Mouse (Mus musculus): ENCODE results near the gene Retnlb.
"Not testable (repeated sequence)": the region's sequence is repeated elsewhere in the genome, so short reads cannot be mapped to it uniquely, and the experiment has no call there.

The Retnlb gene

DNA sequence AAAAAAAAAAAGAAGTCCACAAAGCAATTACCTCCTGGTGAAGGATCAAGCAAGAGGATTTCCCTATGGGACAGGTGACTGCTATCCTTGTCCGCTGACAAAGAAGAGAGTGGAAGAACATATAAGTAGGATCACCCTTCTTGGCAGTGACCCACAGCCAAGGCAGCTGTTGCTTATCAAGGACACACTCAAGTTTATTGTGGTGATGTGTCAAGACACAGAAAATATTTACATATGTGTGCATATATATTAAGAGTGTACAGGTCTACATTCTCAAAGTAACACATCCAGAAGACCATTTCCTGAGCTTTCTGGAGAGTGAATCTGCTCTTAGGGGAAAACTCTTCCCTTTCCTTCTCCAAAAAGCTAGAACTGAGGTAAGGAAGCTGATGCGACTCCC, at the start of gene Retnlb:
Gene Retnlb (plus strand): TSS at position 162 of the 400 bp plus-strand sequence.
- in situ Hi-C loops (cut with MboI; ENCODE audit: unreplicated experiment in 2 of 2): no loop called here

DNA sequence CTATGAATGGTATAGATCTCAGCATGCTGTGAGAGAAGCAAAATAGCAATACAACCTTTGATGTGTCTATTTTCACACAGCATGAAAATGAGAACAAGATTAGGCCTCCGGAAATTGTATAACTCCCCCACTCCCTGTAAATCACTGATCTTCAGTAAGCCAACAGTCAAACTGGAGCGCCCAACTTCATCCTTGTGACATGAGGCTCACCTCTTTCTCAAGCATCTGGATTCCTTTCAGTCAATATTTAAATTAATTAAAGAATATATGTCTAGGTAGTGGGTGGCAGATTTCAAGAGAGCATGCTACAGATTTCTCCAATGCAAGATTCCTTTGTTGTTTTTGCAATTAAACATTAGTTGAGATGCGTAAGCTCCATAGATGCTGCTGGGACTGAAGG, 47.5 kb upstream of the Retnlb start:
- in situ Hi-C loops (cut with MboI; ENCODE audit: unreplicated experiment in 2 of 2): no loop called here

GRCm38 (mm10) chr16:48771971-48772445, 44.6 kb upstream of the Retnlb start, which contains the start of gene Trat1:
Trat1 (minus strand) TSS chr16:48772021.
- in situ Hi-C loops (cut with MboI; ENCODE audit: unreplicated experiment in 2 of 2): no loop called here

GRCm38 (mm10) chr16:48777254-48777653, 39.4 kb upstream of the Retnlb start:
- in situ Hi-C loops (cut with MboI; ENCODE audit: unreplicated experiment in 2 of 2): no loop called here

GRCm38 (mm10) chr16:48786258-48786657, 30.4 kb upstream of the Retnlb start:
- in situ Hi-C loops (cut with MboI; ENCODE audit: unreplicated experiment in 2 of 2): no loop called here

DNA sequence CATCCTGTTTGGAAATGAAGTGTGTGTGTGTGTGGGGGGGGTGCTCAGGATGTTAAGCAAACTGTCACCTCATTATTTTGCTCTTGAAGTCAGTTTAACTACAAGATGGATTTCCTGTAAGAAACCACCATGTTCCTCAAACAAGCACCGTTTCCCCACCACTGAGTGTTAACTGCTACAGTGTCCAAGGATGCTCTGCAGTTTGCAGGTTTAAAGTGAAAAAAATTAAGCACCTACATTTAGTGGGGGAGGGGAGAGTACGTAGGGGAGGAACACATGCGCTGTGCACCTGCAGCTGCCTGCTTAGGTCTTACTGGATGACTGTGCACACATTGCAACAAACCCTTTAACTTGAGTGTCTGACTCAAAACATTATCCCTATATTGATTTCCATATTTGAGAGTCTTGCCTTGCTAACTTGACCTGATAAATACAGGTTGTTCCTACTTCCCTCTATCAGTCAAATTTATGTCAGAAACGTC, 27.9 kb upstream of the Retnlb start:
- in situ Hi-C loops (cut with MboI; ENCODE audit: unreplicated experiment in 2 of 2): no loop called here

- in situ Hi-C loops (cut with MboI; ENCODE audit: unreplicated experiment in 2 of 2): no loop called here
Measured at GRCm38 (mm10) chr16:48798285-48798684, 18.4 kb upstream of the Retnlb start.

DNA sequence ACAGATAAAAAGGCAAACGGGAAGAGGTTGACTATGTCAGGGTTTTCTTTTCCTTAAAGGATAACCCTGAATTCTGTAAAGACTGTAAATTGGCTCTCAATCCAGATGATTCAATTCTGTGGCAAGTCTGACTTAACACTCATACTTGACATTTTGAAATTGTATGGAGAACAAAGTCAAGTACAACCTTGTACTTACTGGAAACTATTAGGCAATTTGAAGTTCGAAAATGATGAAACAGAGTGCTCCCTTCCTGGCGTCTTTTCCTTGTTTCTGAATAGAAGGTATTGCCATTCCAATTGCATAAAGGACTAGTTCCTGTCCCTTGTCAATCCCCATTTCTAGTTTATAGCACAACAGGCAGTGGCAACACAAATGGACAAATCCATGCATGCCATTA, 17.2 kb upstream of the Retnlb start:
- in situ Hi-C loops (cut with MboI; ENCODE audit: unreplicated experiment in 2 of 2): no loop called here

GRCm38 (mm10) chr16:48800906-48801305, 15.8 kb upstream of the Retnlb start:
- in situ Hi-C loops (cut with MboI; ENCODE audit: unreplicated experiment in 2 of 2): no loop called here

DNA sequence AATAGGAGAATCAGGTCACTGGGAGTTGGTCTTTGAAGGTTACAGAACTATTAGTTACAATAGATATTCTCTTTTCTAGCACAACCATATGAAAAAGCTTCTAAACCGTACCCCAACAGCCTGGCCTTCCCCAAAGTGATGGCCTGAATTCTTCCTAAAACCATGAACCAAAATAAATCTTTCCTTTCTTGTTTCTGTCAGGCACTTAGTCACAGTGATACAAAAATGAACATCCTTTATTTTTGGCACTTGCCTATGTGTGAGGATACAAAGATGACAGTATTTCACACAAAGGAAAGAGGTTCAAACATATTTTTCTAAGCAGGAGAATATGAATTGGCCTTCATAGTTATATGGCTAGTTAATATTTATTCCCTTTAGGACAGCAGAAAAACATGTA, 11.2 kb upstream of the Retnlb start:
- in situ Hi-C loops (cut with MboI; ENCODE audit: unreplicated experiment in 2 of 2): no loop called here

DNA sequence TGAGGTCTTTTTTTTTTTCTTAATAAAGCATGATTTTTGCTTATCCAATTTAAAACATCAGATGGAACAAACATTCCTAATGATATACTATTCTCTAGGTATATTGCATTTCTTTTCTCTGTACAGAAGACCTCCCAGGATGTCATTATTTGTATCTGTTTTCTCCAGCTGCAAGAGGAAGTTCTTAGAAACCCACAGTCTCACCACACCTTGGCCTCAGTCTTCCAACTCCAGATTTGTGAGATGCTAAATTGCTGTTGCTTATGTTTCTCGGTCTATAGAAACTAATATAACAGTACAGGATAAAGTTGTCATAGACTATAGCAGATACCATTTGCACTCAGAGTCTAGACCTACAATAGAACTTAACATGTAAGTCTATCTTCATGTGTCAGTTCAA, 10.1 kb upstream of the Retnlb start:
- in situ Hi-C loops (cut with MboI; ENCODE audit: unreplicated experiment in 2 of 2): no loop called here

- in situ Hi-C loops (cut with MboI; ENCODE audit: unreplicated experiment in 2 of 2): no loop called here
Measured at GRCm38 (mm10) chr16:48809374-48809773, 7.3 kb upstream of the Retnlb start.

- in situ Hi-C loops (cut with MboI; ENCODE audit: unreplicated experiment in 2 of 2): no loop called here
Measured at GRCm38 (mm10) chr16:48811881-48812436, 4.7 kb upstream of the Retnlb start.

DNA sequence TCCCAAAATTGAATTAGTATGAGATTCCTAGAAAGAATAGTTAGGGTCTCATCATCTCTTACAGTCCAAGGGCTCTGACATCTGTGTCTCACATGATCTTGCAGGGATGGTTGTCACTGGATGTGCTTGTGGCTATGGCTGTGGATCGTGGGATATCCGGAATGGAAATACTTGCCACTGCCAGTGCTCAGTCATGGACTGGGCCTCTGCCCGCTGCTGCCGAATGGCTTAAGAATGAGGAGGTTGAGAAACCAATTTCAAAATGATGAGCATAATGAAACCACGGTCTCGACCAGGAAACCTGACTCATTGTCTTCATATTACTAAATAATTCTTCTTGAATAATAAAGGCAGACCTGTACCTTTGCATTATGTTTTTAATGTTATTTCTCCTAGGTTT, 1.9 kb downstream of the Retnlb start:
- in situ Hi-C loops (cut with MboI; ENCODE audit: unreplicated experiment in 2 of 2): no loop called here

GRCm38 (mm10) chr16:48826474-48826873, 9.8 kb downstream of the Retnlb start:
- in situ Hi-C loops (cut with MboI; ENCODE audit: unreplicated experiment in 2 of 2): no loop called here

DNA sequence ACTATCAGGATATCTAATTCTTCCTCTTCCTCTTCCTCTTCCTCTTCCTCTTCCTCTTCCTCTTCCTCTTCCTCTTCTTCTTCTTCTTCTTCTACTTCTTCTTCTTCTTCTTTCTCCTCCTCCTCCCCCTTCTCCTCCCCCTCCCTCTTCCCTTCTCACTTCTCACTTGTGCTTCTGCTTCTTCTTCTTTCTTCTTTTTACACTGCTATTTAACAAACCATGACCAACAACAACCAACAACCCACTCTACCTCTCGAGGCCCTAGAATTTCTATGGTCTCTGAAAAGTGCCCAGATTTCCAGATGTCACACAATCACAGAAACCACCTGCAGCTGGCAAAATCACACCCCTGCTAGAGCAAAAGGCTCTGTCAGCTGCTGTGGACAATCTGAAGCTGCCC, 11.0 kb downstream of the Retnlb start:
- in situ Hi-C loops (cut with MboI; ENCODE audit: unreplicated experiment in 2 of 2): no loop called here

- in situ Hi-C loops (cut with MboI; ENCODE audit: unreplicated experiment in 2 of 2): no loop called here
Measured at GRCm38 (mm10) chr16:48829060-48829459, 12.4 kb downstream of the Retnlb start.

DNA sequence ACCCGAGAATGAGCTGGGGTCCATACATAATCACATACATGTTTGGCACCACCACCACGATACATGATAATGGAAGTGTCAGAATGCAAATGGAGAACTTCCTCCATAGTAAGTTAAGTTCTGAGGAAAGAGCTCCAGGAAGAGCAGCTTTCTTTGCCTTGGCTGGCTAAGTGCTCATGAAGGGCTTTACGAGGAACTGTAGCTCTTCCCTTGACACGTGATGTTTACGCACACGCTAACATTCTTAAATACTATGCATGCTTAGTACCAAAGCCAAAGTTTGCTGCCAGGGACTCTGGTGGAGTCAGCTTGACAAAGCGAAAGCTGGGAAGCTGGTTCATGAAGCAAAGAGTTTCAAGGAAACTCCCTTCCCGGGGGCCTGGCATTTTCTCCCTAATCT, 15.4 kb downstream of the Retnlb start:
- in situ Hi-C loops (cut with MboI; ENCODE audit: unreplicated experiment in 2 of 2): no loop called here

GRCm38 (mm10) chr16:48833626-48834025, 17.0 kb downstream of the Retnlb start:
- in situ Hi-C loops (cut with MboI; ENCODE audit: unreplicated experiment in 2 of 2): not testable (repeated sequence)

DNA sequence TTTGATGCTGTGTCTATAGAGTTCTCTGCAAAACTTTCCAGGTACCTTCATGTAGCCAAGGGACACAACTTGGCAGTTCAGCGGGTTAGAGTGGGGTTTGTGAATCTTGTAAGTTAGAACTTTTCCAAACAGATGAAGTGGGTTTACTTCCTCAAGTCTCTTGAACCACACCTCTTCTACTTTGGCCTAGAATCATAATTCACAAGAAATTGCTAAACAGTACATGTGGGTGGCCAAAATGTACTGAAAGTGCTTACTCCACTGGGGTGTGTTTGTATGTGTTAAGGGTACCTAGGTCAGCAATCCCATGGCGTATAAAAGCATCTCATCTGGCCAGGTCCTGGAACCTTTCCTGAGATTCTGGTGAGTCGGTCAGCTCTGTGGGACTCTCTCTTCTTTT, 25.6 kb downstream of the Retnlb start, which contains the start of gene Retnla:
Gene Retnla (plus strand): TSS at position 286 of the 400 bp plus-strand sequence.
- in situ Hi-C loops (cut with MboI; ENCODE audit: unreplicated experiment in 2 of 2): no loop called here

- in situ Hi-C loops (cut with MboI; ENCODE audit: unreplicated experiment in 2 of 2): no loop called here
Measured at GRCm38 (mm10) chr16:48843671-48844386, 27.2 kb downstream of the Retnlb start.

DNA sequence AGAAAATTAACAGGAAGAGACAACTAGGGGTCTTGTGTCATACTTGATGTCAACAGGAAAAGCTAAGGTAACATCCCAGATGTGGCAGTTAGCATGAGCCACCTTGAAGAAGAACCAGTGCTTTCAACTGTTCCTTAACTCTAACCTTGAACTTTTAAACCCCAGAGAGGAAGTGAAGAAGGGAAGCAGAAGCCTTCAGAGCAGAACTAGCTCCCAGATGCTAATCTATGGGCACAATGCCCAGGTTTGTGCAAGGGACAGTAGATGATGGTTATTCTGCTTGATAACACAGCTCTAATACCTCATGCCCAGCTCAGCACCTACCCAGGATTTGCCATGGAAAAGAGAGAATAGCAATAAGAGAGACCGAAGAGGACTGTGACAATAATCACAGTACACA, 48.3 kb downstream of the Retnlb start:
- in situ Hi-C loops (cut with MboI; ENCODE audit: unreplicated experiment in 2 of 2): not testable (repeated sequence)

Measured in v-Abl transformed pro-B cells (cell line).